Mouse (Mus musculus): ENCODE data around the gene Adarb2. TPM values are rescaled to one million over a fixed set of nuclear protein-coding genes. Genes with fewer than 3 reads are reported as not detected.
A peak's percentile ranks its signal among the peaks of the same experiment; 100 is the strongest.

Gene Adarb2
- polyA plus RNA-seq, 1 experiment from 2014 or later, result 24.7 TPM

- WGBS, result 81% methylated on average over 4 of the region's 4 CpGs
- H3K9ac ChIP-seq (replicated peaks), result no peak overlapping the region
- no peaks in the 10 kb centered on the region for H3K36me3 ChIP-seq
- ATAC-seq (ENCODE audit: low FRiP score), result no peak
- H3K27me3 ChIP-seq (replicated peaks), result no peaks in the 10 kb centered on the region
- no peak overlapping the region for H3K27ac ChIP-seq (replicated peaks)
- no peak overlapping the region for H3K4me2 ChIP-seq
- H3K9me3 ChIP-seq (replicated peaks), result no peaks in the 10 kb centered on the region
- H3K4me3 ChIP-seq (replicated peaks), result no peak overlapping the region
- no peaks in the 10 kb centered on the region for H3K4me1 ChIP-seq
Observed at GRCm38 (mm10) chr13:8400265-8401041, 197.8 kb downstream of the Adarb2 start.

DNA sequence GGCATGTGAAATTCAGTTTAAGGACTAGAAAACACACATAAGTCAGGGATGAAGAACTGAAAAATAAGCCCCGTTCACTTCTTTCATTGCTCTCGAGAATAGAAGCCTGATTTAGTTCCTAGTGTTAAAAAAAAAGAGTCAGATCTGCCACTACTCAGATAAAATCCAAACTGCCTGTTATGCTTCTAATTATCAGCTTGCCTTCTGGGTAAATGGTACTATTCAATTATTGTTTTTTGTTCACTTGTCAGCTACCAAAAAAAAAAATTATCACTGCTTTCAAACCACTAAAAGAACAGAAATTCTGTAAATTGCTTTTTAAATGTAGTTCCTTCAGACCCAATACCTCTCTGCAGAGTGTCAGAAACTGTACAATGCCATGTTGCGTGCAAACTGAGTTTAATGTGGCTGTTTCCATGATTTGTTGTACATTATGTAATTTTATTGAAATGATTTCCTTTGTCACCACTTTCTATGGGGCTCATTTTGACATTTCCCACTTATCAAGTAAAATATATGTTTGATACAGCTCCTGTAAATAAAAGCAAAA is 199.7 kb downstream of the Adarb2 start:
- no peak overlapping the region for H3K27ac ChIP-seq (replicated peaks)
- 68% methylated on average over 3 of the region's 3 CpGs for WGBS
- H3K27me3 ChIP-seq (replicated peaks), result no peaks in the 10 kb centered on the region
- no peak for ATAC-seq (ENCODE audit: low FRiP score)
- no peaks in the 10 kb centered on the region for H3K4me1 ChIP-seq
- no peak overlapping the region for H3K9ac ChIP-seq (replicated peaks)
- H3K9me3 ChIP-seq (replicated peaks), result no peaks in the 10 kb centered on the region
- H3K4me3 ChIP-seq (replicated peaks), result no peak overlapping the region
- no peak overlapping the region for H3K4me2 ChIP-seq
- H3K36me3 ChIP-seq, result no peaks in the 10 kb centered on the region

GRCm38 (mm10) chr13:8406020-8406419 is 203.4 kb downstream of the Adarb2 start:
- 79% methylated on average over 6 of the region's 6 CpGs for WGBS
- no peak overlapping the region for H3K9ac ChIP-seq (replicated peaks)
- H3K4me3 ChIP-seq (replicated peaks), result no peak overlapping the region
- no peaks in the 10 kb centered on the region for H3K36me3 ChIP-seq
- no peak for ATAC-seq (ENCODE audit: low FRiP score)
- H3K4me1 ChIP-seq, result no peaks in the 10 kb centered on the region
- H3K27ac ChIP-seq (replicated peaks), result no peak overlapping the region
- H3K9me3 ChIP-seq (replicated peaks), result no peaks in the 10 kb centered on the region
- H3K27me3 ChIP-seq (replicated peaks), result no peaks in the 10 kb centered on the region
- no peak overlapping the region for H3K4me2 ChIP-seq

DNA sequence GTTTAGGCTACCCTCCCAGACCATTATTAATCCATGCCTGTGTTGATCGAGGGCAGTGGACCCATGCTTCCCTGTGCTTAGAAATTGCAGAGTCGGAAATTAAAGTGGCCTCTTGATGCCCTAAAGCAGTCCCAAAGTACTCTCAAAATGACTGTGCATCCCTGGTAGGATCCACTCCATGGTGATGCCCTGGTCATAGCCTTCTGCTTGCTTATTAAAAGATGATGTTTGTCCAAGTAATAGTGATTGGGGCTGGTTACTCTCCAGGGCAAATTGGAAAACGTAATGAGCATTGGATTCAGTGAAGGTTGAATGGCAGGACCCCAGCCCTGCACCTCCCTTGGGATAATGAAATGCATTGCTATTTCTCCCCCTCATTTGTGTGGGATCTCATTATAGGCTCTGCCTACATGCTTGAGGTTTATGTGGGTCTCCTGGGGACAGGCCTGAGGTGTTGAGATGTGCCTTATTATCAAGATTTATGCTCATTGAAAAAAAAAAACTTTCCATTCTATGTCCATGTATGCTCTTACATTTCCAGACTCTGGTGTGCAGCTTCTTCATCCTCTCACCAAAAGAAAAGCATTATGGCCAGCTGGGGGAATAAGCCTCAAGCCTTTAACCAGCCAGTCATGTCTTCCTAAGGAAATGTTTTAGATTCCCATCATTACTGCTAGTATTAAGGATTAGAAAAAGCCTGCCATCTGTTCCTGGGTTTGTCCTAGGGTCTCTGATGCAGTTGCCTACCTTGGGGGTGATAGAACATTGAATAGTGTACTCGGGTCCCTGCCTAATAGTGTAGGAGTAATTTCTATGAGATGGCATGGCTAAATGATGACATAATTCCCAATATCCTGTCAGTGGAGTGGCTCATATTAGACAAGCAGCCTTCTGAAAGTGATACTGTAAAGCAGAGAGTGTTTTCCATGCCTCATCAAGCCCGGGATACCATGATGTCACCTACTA is 208.0 kb downstream of the Adarb2 start:
- H3K4me3 ChIP-seq (replicated peaks), result no peak overlapping the region
- no peaks in the 10 kb centered on the region for H3K27me3 ChIP-seq (replicated peaks)
- no peaks in the 10 kb centered on the region for H3K9me3 ChIP-seq (replicated peaks)
- no peak overlapping the region for H3K4me2 ChIP-seq
- 46% methylated on average over 5 of the region's 5 CpGs for WGBS
- ATAC-seq (ENCODE audit: low FRiP score), result peak; percentile 38
- H3K4me1 ChIP-seq, result no peaks in the 10 kb centered on the region
- no peak overlapping the region for H3K9ac ChIP-seq (replicated peaks)
- H3K36me3 ChIP-seq, result no peaks in the 10 kb centered on the region
- no peak overlapping the region for H3K27ac ChIP-seq (replicated peaks)

DNA sequence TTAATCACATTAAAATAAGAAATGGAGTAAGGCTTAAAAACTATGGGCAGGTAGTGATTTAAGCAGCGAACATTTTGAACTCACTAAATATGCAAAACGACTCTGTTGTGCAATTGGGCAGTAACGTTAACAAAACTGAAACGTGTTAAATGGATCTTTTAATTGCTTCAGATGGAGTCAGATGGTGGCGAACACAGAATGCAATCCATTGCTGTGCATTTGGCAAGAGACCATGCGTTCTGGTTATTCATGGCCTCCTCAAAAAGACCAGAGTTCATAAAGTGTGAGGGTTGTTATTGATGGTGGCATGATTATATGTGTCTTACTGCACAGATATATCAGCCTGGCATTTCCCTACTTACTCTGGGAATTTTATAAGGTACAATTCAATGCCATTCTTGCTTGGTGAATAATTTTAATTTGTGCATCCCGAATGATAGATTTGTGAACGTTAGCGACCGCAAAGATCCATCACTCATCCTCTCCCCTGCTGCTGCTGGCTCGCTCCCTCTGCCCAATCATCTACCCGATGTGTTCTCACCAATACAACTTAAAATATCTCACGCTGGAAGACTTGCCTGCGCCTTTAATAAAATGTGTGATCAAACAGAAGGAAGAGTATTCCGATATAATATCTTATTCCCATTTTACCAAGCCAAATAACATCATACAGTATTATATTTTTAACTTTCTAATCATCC is 221.5 kb downstream of the Adarb2 start:
- H3K36me3 ChIP-seq, result no peaks in the 10 kb centered on the region
- no peak overlapping the region for H3K9ac ChIP-seq (replicated peaks)
- ATAC-seq (ENCODE audit: low FRiP score), result peak; percentile 31; the same call in 1 of the 2 replicates
- 60% methylated on average over 15 of the region's 15 CpGs for WGBS
- H3K4me3 ChIP-seq (replicated peaks), result no peak overlapping the region
- H3K27me3 ChIP-seq (replicated peaks), result no peaks in the 10 kb centered on the region
- H3K9me3 ChIP-seq (replicated peaks), result no peaks in the 10 kb centered on the region
- no peaks in the 10 kb centered on the region for H3K4me1 ChIP-seq
- H3K27ac ChIP-seq (replicated peaks), result no peak overlapping the region
- no peak overlapping the region for H3K4me2 ChIP-seq

DNA sequence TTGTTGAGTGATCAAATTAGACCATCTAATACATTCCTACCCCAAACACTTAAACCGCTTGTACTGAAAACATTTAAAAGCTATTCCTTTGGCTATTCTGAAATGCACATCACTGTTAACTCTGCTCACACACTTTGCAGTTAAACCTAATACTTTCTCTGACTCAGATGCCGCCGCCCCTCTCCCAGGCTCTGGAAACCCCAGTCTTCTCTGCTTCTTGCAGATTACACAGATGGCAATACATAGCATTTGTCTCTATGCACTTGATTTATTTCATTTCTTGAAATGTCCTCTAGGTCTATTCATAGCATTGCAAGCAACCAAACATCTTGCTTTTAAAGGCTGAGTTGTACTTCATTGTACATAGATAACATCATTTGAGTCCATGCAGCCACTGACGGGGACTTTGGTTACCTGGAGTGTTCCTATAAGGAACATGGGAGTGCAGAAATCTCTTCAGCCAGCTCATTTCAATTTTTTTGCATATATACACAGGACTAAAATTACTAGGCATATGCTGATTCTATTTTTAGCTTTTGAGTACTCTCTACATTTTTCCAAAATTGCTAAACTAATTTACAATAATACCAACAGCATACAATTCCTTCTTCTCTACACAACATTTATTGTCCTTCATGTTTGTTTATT is 236.6 kb downstream of the Adarb2 start:
- no peak overlapping the region for H3K4me2 ChIP-seq
- 93% methylated on average over 4 of the region's 4 CpGs for WGBS
- no peaks in the 10 kb centered on the region for H3K36me3 ChIP-seq
- H3K9ac ChIP-seq (replicated peaks), result no peak overlapping the region
- no peak overlapping the region for H3K27ac ChIP-seq (replicated peaks)
- H3K27me3 ChIP-seq (replicated peaks), result no peaks in the 10 kb centered on the region
- no peak overlapping the region for H3K4me3 ChIP-seq (replicated peaks)
- no peaks in the 10 kb centered on the region for H3K4me1 ChIP-seq
- no peaks in the 10 kb centered on the region; the same call in 1 of the 2 replicates for H3K9me3 ChIP-seq (replicated peaks)
- no peak for ATAC-seq (ENCODE audit: low FRiP score)

- H3K9me3 ChIP-seq (replicated peaks), result no peaks in the 10 kb centered on the region
- H3K36me3 ChIP-seq, result no peaks in the 10 kb centered on the region
- 82% methylated on average over 2 of the region's 2 CpGs for WGBS
- H3K9ac ChIP-seq (replicated peaks), result no peak overlapping the region
- H3K27ac ChIP-seq (replicated peaks), result no peak overlapping the region
- H3K4me2 ChIP-seq, result no peak overlapping the region
- ATAC-seq (ENCODE audit: low FRiP score), result no peak
- no peaks in the 10 kb centered on the region for H3K27me3 ChIP-seq (replicated peaks)
- H3K4me1 ChIP-seq, result 0 out of 2 replicates have a peak, but pooled peaks cover 3% of the 10 kb centered on the region
- H3K4me3 ChIP-seq (replicated peaks), result no peak overlapping the region
Observed at GRCm38 (mm10) chr13:8445415-8445814, 242.7 kb downstream of the Adarb2 start.

DNA sequence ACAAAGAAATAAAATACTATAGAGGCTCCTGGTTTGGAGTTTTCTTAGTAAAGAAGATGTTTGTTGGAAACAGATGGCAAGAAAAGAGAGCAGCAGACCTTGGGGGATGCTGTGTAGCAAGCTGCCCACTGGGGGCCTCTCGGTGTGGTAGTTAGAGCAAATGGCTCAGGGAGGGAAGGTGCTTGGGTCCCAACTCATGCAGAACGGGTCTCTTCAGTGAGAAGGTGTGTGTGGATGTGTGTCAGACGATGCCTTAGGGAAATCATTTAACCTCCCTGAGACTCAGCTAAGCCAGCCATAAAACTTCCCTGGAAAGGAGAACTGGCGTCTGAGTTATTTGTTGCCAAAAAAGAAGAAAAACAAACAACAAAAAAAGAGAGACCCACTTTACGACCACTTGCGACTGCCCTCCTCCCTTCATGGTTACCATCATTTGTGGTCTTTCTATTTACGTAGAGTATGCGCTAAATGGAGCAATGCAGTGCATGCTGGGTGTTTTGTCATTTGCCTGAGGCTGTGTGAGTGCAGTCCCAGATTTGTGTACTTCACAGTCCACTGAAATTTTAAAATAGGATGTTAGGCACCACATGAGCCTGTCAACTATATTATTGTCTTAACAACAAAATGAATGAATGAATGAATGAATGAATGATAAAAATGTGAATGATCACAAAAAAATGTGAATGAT is 245.7 kb downstream of the Adarb2 start:
- H3K27ac ChIP-seq (replicated peaks), result no peak overlapping the region
- no peaks in the 10 kb centered on the region for H3K27me3 ChIP-seq (replicated peaks)
- H3K4me2 ChIP-seq, result no peak overlapping the region
- WGBS, result 26% methylated on average over 8 of the region's 8 CpGs
- no peaks in the 10 kb centered on the region for H3K36me3 ChIP-seq
- H3K4me1 ChIP-seq, result 0 out of 2 replicates have a peak, but pooled peaks cover 3% of the 10 kb centered on the region
- no peak overlapping the region for H3K9ac ChIP-seq (replicated peaks)
- no peaks in the 10 kb centered on the region for H3K9me3 ChIP-seq (replicated peaks)
- no peak overlapping the region for H3K4me3 ChIP-seq (replicated peaks)
- ATAC-seq (ENCODE audit: low FRiP score), result peak; percentile 84

GRCm38 (mm10) chr13:8451581-8451980 is 248.9 kb downstream of the Adarb2 start:
- ATAC-seq (ENCODE audit: low FRiP score), result no peak
- Histone ChIP-seq H3K9ac (replicated peaks) (no peak overlapping the region), H3K27ac (replicated peaks) (no peak overlapping the region), H3K4me1 (no peaks in the 10 kb centered on the region), H3K9me3 (replicated peaks) (no peaks in the 10 kb centered on the region), H3K36me3 (no peaks in the 10 kb centered on the region), H3K27me3 (replicated peaks) (no peaks in the 10 kb centered on the region), H3K4me3 (replicated peaks) (no peak overlapping the region), H3K4me2 (no peak overlapping the region)
- WGBS, result 84% methylated on average over 4 of the region's 4 CpGs

GRCm38 (mm10) chr13:8456886-8457285 is 254.2 kb downstream of the Adarb2 start:
- Histone ChIP-seq H3K27me3 (replicated peaks) (no peaks in the 10 kb centered on the region), H3K4me3 (replicated peaks) (no peak overlapping the region), H3K36me3 (no peaks in the 10 kb centered on the region), H3K9ac (replicated peaks) (no peak overlapping the region), H3K4me1 (no peaks in the 10 kb centered on the region), H3K27ac (replicated peaks) (no peak overlapping the region), H3K9me3 (replicated peaks) (no peaks in the 10 kb centered on the region), H3K4me2 (no peak overlapping the region)
- 86% methylated on average over 3 of the region's 3 CpGs for WGBS
- no peak for ATAC-seq (ENCODE audit: low FRiP score)
